Mouse (Mus musculus) layer of hippocampus, adult 11-12 months (tissue): ENCODE results near the gene Pbx2.

Experiments
- DNase-seq: peaks from one replicate; pipeline ENCODE4 v3.0.0; 2022; ENCODE audit warnings: low spot score

The Pbx2 gene

DNA sequence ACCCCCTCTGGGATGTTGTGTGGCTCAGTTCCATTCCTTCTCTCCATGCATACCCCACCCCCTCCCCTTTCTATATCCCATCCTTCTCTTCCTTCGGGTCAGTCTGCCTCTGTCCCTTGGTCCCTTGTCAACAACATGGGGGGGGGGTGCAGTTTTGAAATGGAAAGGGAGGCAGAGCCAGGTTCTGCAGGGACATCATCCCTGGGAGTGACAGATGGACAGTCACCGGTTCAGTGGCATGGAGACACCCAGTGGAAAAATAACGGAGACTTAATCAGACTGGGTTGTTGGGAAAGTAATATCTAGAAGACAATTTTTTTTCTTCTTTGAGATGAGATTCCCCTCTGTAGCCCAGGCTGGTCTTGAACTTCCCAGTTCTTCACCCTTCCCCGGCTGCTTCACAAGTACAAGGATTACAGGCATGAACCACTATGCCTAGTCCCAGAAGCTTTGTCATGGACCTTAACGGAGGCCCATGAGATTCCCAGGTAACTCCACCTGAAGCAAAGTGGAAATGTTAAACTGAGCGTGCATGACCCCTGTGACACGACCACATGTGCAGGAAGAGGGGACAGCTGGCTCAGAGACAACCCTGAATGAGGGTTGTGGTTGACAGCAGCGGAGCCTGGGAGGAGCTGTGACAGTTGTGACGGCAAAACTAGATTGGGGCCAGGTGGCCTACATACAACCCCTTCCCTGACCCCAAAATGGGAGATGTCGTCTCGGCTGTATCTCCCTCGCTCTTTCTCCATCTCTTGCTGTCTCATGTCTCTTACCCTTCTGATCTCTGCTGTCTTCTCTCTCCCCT, 38.9 kb downstream of the Pbx2 start:
- DNase-seq: no peak

GRCm38 (mm10) chr17:34630761-34631301, 39.8 kb downstream of the Pbx2 start:
- DNase-seq: no peak

GRCm38 (mm10) chr17:34631647-34632046, 40.6 kb downstream of the Pbx2 start:
- DNase-seq: no peak

DNA sequence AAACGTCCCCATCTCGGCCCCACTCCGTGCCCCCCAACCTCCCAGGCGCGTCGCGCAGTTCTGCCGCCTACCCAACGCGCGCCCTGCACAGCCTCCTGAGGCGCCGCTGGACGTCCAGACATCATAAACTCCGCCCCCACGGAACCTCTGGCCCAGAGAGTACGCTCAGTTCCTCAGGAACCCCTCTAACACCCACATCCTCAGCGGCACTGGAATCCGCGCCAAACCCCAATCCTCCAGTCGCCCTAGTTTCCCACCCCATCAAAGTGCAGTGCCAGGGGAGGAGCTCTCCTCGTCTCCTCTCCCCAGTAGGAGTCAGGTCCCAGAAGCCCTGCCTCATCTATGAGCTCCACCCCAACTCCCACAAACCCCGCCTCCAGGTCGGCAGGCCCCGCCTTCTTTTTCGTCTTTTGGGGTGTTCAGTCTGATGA, 41.2 kb downstream of the Pbx2 start:
- peak; percentile 89 for DNase-seq

- DNase-seq: no peak
Measured at GRCm38 (mm10) chr17:34635671-34636070, 44.6 kb downstream of the Pbx2 start.

- DNase-seq: no peak
Measured at GRCm38 (mm10) chr17:34637459-34637858, 46.4 kb downstream of the Pbx2 start.

GRCm38 (mm10) chr17:34639461-34640255, 48.6 kb downstream of the Pbx2 start:
- no peak for DNase-seq

GRCm38 (mm10) chr17:34640778-34641601, 49.9 kb downstream of the Pbx2 start:
- DNase-seq: peak; percentile 76

DNA sequence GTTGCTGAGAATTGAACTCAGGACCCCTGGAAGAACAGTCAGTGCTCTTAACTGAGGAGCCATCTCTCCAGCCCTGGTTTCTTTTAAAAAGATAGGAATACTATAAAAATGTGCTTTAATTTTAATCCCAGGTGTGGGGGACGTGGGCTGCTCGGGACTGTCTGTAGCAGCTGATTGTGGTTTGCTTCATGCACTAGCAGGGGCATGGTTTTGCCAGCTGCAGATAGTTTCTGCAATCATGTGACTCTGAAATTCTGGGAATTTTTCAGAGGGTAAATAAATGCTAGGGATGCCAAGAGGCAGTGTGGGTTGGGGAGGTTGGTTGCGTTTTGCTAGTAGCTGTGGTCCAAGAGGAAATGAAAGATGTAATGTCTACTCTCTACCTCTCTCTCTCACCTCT, 50.9 kb downstream of the Pbx2 start:
- DNase-seq: no peak

DNA sequence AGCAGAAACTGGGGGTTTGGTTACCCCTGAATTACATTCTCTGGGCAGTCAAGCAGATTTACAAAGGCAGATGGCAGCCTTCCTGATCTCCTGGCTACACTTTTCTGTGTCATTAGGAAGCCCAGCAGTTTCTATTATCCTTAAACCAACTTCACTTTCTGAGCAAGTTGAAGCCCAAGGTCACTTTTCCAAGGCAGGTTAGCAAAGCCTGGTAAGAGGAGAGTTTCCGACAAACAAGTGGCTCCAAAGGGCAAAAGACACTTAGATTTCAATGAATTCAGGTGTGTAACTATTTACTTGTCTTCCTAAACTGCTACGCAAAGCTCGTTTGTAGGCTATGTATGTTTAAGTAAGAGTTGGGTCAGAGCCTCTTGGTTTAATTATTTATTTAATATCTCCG, 52.3 kb downstream of the Pbx2 start:
- no peak for DNase-seq

- no peak for DNase-seq
Measured at GRCm38 (mm10) chr17:34643944-34644343, 52.9 kb downstream of the Pbx2 start.

DNA sequence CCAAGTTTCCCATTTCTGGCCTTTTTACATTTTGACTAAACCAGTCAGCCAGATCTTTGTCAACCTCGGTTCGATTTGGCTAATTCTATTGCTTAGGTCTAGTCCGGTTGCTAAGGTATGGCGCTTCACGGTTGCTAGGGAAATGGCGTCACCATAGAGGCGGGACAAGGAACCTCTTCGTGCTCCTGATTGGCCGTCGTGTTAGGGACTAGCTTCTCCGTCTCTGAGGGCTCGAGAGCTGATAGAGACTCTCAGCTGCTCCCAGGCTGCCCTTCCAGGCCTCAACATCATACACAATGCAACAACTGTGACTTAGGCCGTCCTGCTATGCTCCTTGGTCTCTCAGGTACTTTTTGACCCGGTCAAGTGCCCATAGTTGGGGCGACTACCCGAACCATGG, 53.5 kb downstream of the Pbx2 start, which contains the start of gene Fkbpl:
TSS of gene Fkbpl (plus strand) at position 157 of the 400 bp plus-strand sequence.
- DNase-seq: peak; percentile 98

GRCm38 (mm10) chr17:34645256-34645829, 54.3 kb downstream of the Pbx2 start:
- no peak for DNase-seq

DNA sequence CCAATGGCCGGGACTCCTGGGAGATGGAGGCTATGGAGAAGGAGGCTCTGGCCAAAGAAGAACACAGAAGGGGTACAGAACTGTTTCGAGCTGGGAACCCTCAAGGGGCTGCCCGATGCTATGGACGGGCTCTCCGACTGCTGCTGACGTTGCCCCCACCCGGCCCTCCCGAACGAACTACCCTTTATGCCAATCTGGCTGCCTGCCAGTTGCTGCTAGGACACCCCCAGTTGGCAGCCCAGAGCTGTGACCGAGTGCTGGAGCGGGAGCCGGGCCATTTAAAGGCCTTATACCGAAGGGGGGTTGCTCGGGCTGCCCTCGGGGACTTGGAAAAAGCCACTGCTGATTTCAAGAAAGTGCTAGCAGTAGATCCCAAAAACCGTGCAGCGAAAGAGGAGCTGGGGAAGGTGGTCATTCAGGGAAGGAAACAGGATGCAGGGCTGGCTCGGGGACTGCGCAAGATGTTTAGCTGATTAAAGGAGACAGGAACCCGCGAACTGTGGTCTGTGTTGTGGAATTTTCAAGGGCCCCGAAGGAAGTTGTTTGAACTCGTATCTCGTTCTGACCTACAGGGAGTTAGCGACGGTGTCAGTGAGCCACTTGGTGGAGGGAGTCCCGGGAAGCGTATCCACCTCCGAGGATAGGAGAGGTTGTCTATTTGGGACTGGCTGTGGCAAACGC, 54.9 kb downstream of the Pbx2 start:
- no peak for DNase-seq
